Mouse (Mus musculus) heart, embryonic 12.5 days (tissue): ENCODE measurements around the gene Trp53rka. TPM values are rescaled to one million over a fixed set of nuclear protein-coding genes. Genes with fewer than 3 reads are reported as not detected.
"Not testable (repeated sequence)": the region's sequence is repeated elsewhere in the genome, so short reads cannot be mapped to it uniquely, and the experiment has no call there.

Experiments used
- ATAC-seq: fragments of 200-750 bp; cut with Nextera tagmentation; 2 replicates; pipeline ENCODE4 v1.8.0; 2017; ENCODE audit warnings: moderate TSS enrichment, moderate library complexity; ENCODE audit not compliant: insufficient number of reproducible peaks, low FRiP score
- H3K27ac ChIP-seq: fragments of 300-500 bp; sonication (generic); 2 replicates; pipeline ENCODE4 v1.5.1; 2016; ENCODE audit warnings: mild to moderate bottlenecking, moderate library complexity; ENCODE audit not compliant: poor library complexity, severe bottlenecking
- H3K27me3 ChIP-seq: fragments of 300-500 bp; sonication (generic); replicated peaks from 2 replicates; pipeline ENCODE4 v1.6.1; 2016; ENCODE audit warnings: mild to moderate bottlenecking, moderate library complexity
- H3K36me3 ChIP-seq: fragments of 300-500 bp; sonication (generic); 2 replicates; pipeline ENCODE4 v1.6.1; 2016; ENCODE audit warnings: mild to moderate bottlenecking, moderate library complexity
- H3K4me1 ChIP-seq: fragments of 300-500 bp; sonication (generic); replicated peaks from 2 replicates; pipeline ENCODE4 v1.6.1; 2016; ENCODE audit warnings: mild to moderate bottlenecking
- H3K4me2 ChIP-seq: fragments of 300-500 bp; sonication (generic); 2 replicates; pipeline ENCODE4 v1.6.1; 2016; ENCODE audit warnings: mild to moderate bottlenecking, moderate library complexity
- H3K4me3 ChIP-seq: fragments of 300-500 bp; sonication (generic); 2 replicates; pipeline ENCODE4 v1.5.1; 2016; ENCODE audit warnings: mild to moderate bottlenecking
- H3K9ac ChIP-seq: fragments of 300-500 bp; sonication (generic); 2 replicates; pipeline ENCODE4 v1.6.1; 2016; ENCODE audit warnings: mild to moderate bottlenecking, moderate library complexity
- H3K9me3 ChIP-seq: fragments of 300-500 bp; sonication (generic); replicated peaks from 2 replicates; pipeline ENCODE4 v1.6.1; 2016; ENCODE audit warnings: mild to moderate bottlenecking, moderate library complexity
- WGBS: fragments of 180-500 bp; shearing (Covaris S2); methylation state at CpG from one replicate; pipeline ENCODE4 v1.1.7; 2016; 5-methylcytosine and 5-hydroxymethylcytosine counted together
- polyA plus RNA-seq: library from polyadenylated mRNA; unstranded; fragments of >200 nt; fragmentation: Nextera tagmentation; extraction: Ambion mirVana; gene quantifications from 2 replicates; pipeline ENCODE4 v1.2.1, GENCODE M21; 2016

The Trp53rka gene
- 22.6 and 23.2 TPM in 2 replicates for polyA plus RNA-seq

GRCm38 (mm10) chr2:165492648-165493553, at the start of gene Trp53rka:
Trp53rka (minus strand) TSS chr2:165493324.
- Histone ChIP-seq H3K4me3 (peak within 1 kb of the TSS; percentile 85), H3K27ac (peak within 1 kb of the TSS; percentile 78), H3K36me3 (peaks cover 30% of the 10 kb centered on the region), H3K4me2 (peak within 1 kb of the TSS; percentile 87), H3K4me1 (peaks cover 10% of the 10 kb centered on the region), H3K27me3 (0 out of 2 replicates have a peak, but pooled peaks cover 5% of the 10 kb centered on the region), H3K9me3 (no peaks in the 10 kb centered on the region), H3K9ac (peak within 1 kb of the TSS; percentile 93)
- WGBS, result under 1% methylated on average over 82 of the region's 84 CpGs
- ATAC-seq, result peak; percentile 89

GRCm38 (mm10) chr2:165540975-165541374, 47.9 kb upstream of the Trp53rka start:
- ATAC-seq, result no peak
- Histone ChIP-seq H3K27ac (no peak overlapping the region), H3K9me3 (no peaks in the 10 kb centered on the region), H3K9ac (no peak overlapping the region), H3K4me2 (no peak overlapping the region), H3K36me3 (no peaks in the 10 kb centered on the region), H3K27me3 (peaks cover 49% of the 10 kb centered on the region), H3K4me3 (no peak overlapping the region), H3K4me1 (peaks cover 3% of the 10 kb centered on the region; the same call in 1 of the 2 replicates)
- WGBS, result 61% methylated on average over 3 of the region's 3 CpGs

- Histone ChIP-seq H3K9ac (no peak overlapping the region), H3K27me3 (0 out of 2 replicates have a peak, but pooled peaks cover 11% of the 10 kb centered on the region), H3K4me2 (no peak overlapping the region), H3K27ac (no peak overlapping the region), H3K4me1 (no peaks in the 10 kb centered on the region), H3K9me3 (no peaks in the 10 kb centered on the region), H3K36me3 (no peaks in the 10 kb centered on the region), H3K4me3 (no peak overlapping the region)
- WGBS, result 47% methylated on average over 6 of the region's 6 CpGs
- ATAC-seq, result no peak
These were observed 40.7 kb upstream of the Trp53rka start for GRCm38 (mm10) chr2:165533789-165534188.

GRCm38 (mm10) chr2:165529106-165529505, 36.0 kb upstream of the Trp53rka start:
- H3K4me2 ChIP-seq, result no peak overlapping the region
- no peak for ATAC-seq
- WGBS, result 21% methylated on average over 8 of the region's 8 CpGs

GRCm38 (mm10) chr2:165525609-165526008, 32.5 kb upstream of the Trp53rka start:
- ATAC-seq, result no peak
- Histone ChIP-seq H3K9me3 (no peaks in the 10 kb centered on the region; the same call in 1 of the 2 replicates), H3K27ac (no peak overlapping the region), H3K27me3 (peaks cover 17% of the 10 kb centered on the region; the same call in 1 of the 2 replicates), H3K4me1 (no peaks in the 10 kb centered on the region), H3K4me3 (no peak overlapping the region), H3K36me3 (no peaks in the 10 kb centered on the region), H3K4me2 (no peak overlapping the region), H3K9ac (no peak overlapping the region)
- 57% methylated on average over 4 of the region's 4 CpGs for WGBS

More at GRCm38 (mm10) chr2:165529106-165529505, 36.0 kb upstream of the Trp53rka start:
- no peaks in the 10 kb centered on the region for H3K9me3 ChIP-seq
- peaks cover 24% of the 10 kb centered on the region; the same call in 1 of the 2 replicates for H3K27me3 ChIP-seq
- no peak overlapping the region for H3K9ac ChIP-seq
- no peak overlapping the region for H3K4me3 ChIP-seq
- H3K36me3 ChIP-seq, result no peaks in the 10 kb centered on the region
- no peak overlapping the region for H3K27ac ChIP-seq
- H3K4me1 ChIP-seq, result no peaks in the 10 kb centered on the region

DNA sequence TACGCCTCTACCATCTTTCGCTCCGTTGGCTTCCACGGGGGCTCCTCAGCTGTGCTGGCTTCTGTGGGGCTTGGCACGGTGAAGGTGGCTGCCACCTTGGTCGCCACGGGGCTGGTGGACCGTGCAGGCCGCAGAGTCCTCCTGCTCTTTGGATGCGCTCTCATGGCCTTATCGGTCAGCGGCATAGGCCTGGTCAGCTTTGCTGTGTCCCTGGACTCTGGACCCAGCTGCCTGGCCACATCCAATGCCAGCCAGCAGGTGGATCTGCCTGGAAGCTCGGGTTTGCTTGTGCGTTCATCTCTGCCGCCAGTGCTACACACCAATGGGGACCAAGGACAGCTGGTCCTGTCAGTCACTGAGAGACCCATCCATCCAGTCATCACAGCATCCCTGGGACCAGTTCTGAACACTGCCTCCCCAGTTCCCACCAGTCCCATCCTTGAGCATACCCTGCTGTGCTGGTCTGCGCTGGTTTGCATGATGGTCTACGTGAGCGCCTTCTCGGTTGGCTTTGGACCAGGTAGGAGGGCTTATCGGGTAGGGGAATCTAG, 22.1 kb upstream of the Trp53rka start:
- peaks cover 8% of the 10 kb centered on the region for H3K4me1 ChIP-seq
- no peak overlapping the region for H3K27ac ChIP-seq
- H3K9ac ChIP-seq, result no peak overlapping the region
- H3K27me3 ChIP-seq, result peaks cover 16% of the 10 kb centered on the region; the same call in 1 of the 2 replicates
- WGBS, result 89% methylated on average over 20 of the region's 20 CpGs
- H3K4me2 ChIP-seq, result no peak overlapping the region
- no peaks in the 10 kb centered on the region for H3K9me3 ChIP-seq
- no peak overlapping the region for H3K4me3 ChIP-seq
- no peak for ATAC-seq
- H3K36me3 ChIP-seq, result peaks cover 17% of the 10 kb centered on the region

- no peak overlapping the region for H3K4me2 ChIP-seq
- H3K27me3 ChIP-seq, result peaks cover 25% of the 10 kb centered on the region; the same call in 1 of the 2 replicates
- H3K9me3 ChIP-seq, result no peaks in the 10 kb centered on the region
- peaks cover 16% of the 10 kb centered on the region for H3K4me1 ChIP-seq
- ATAC-seq, result no peak
- H3K36me3 ChIP-seq, result peaks cover 10% of the 10 kb centered on the region
- no peak overlapping the region for H3K27ac ChIP-seq
- WGBS, result 32% methylated on average over 11 of the region's 11 CpGs
- no peak overlapping the region for H3K4me3 ChIP-seq
- no peak overlapping the region for H3K9ac ChIP-seq
These were observed 19.9 kb upstream of the Trp53rka start for GRCm38 (mm10) chr2:165512870-165513600.

DNA sequence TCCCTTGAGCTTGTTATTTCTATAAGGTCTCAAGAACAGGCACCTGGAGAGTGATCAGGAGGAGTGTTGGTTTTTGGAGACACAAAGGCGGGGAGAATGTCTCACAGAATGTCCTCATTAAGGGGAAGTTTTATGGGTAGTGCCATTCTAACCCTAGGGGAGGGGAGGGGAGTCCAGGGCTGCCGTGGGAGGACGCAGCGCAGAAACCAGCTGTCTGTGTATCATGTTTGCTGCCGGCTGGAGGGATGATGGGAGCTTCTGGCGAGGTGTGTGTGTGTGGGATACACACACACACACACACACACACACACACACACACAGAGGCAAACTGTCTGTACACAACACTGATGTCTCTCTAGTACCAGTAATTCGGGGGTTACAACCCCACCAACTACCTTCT, 19.3 kb upstream of the Trp53rka start:
- 71% methylated on average over 7 of the region's 7 CpGs for WGBS
- Histone ChIP-seq H3K4me1 (peaks cover 16% of the 10 kb centered on the region), H3K4me3 (no peak overlapping the region), H3K4me2 (no peak overlapping the region), H3K27ac (no peak overlapping the region), H3K36me3 (peaks cover 7% of the 10 kb centered on the region), H3K27me3 (peaks cover 25% of the 10 kb centered on the region; the same call in 1 of the 2 replicates), H3K9ac (no peak overlapping the region), H3K9me3 (no peaks in the 10 kb centered on the region)
- no peak for ATAC-seq

GRCm38 (mm10) chr2:165511530-165511929, 18.4 kb upstream of the Trp53rka start:
- not testable (repeated sequence) for H3K27ac ChIP-seq, H3K9ac ChIP-seq, H3K4me3 ChIP-seq, H3K4me2 ChIP-seq, ATAC-seq, H3K9me3 ChIP-seq, H3K36me3 ChIP-seq
- Histone ChIP-seq H3K27me3 (peaks cover 20% of the 10 kb centered on the region; the same call in 1 of the 2 replicates), H3K4me1 (peaks cover 16% of the 10 kb centered on the region)
- WGBS, result 80% methylated on average over 4 of the region's 4 CpGs

DNA sequence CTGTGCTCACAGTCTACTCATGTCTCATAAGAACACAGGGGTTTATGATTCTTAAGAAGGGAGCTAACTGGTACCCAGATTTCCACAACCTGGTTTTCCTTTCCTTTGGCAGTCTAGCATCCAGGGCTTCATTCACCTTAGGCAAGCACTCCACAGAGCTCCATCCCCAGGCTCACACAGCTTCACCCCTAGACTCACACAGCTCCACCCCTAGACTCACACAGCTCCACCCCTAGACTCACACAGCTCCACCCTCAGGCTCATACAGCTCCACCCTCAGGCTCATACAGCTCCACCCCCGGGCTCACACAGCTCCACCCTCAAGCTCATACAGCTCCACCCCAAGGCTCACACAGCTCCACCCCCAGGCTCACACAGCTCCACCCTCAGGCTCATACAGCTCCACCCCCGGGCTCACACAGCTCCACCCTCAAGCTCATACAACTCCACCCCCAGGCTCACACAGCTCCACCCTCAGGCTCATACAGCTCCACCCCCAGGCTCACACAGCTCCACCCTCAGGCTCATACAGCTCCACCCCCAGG, 17.9 kb upstream of the Trp53rka start:
- H3K9ac ChIP-seq, H3K36me3 ChIP-seq, H3K9me3 ChIP-seq, H3K4me3 ChIP-seq, H3K27ac ChIP-seq, ATAC-seq, H3K4me2 ChIP-seq: not testable (repeated sequence)
- WGBS, result 51% methylated on average over 2 of the region's 2 CpGs
- H3K27me3 ChIP-seq, result peaks cover 20% of the 10 kb centered on the region; the same call in 1 of the 2 replicates
- peaks cover 16% of the 10 kb centered on the region for H3K4me1 ChIP-seq
